Mouse (Mus musculus): ENCODE data around the gene Telo2.

Gene Telo2

DNA sequence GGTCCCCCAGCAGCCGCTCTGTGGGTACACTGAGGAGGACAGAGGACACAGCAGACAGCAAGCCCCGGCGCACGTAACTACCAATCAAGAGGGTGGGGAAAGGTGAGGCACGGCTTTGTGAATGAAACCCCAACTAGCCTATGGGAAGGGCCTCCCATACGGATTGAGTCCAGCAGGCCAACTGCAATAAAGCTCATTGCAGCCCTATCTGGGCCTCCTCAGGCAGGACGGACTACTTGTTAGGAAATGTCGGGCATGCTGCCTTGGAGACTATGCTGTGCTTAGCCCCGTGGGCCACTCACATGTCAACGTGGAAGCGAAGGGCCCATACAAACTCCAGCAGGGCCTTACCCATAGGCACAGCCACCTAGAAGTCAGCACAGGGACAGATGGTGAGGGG, 14.4 kb downstream of the Telo2 start:
- no peak for DNase-seq (ENCODE audit: low spot score)

GRCm38 (mm10) chr17:25100052-25100451, 15.7 kb downstream of the Telo2 start:
- DNase-seq (ENCODE audit: low spot score) = no peak

DNA sequence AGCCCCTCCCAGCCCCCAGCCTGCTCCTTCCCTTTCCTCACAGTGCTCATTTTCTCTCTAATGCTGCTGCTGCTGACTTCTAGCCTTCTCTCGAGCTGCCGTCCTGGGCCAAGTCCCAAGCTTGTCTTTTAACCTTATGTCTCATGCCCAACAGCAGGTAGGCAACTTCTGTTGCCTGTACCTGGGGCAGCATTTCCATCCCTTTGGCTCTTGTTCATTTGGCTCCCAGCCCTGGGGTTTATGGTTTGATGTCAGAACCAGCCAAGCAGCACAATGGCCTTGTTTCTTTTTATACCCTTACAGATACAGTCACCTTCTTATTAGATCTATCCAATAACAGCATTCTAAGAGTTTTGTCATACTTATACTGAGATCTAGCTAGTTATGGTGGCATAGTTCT, 19.5 kb downstream of the Telo2 start:
- no peak for DNase-seq (ENCODE audit: low spot score)

DNA sequence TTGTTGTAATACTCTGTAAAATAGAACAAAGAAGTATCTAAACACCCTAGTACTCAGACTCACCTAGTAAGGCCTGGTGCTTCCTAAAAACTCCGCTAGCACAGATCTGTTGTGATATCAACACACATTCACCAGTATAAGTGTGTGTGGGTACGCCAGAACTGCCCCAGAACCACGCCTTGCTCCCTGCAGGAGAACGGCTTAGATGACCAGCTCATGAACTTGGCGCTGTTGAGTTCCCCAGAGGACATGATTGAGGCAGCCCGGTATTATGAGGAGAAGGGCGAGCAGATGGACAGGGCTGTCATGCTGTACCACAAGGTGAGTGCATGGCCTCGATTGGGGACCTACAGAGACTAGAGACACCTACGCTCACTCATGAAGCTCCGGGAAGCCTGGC, 25.3 kb downstream of the Telo2 start:
- no peak for DNase-seq (ENCODE audit: low spot score)

DNA sequence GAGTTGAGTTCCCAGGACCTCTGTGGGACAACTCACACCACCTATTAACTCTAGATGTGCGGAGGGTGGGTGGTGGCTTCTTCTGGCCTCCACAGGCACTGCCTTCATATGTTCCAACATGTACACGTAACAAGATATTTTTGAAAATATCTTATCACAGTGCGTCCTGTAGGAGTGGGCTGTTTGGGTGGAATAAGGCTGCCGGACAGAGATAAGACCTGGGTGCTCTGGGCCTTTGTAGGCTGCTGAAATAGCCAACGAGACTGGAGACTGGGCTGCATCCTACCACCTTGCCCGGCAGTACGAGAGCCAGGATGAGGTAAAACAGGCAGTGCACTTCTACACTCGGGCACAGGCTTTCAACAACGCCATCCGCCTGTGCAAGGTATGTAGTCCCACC, 26.6 kb downstream of the Telo2 start:
- DNase-seq (ENCODE audit: low spot score) = no peak

DNA sequence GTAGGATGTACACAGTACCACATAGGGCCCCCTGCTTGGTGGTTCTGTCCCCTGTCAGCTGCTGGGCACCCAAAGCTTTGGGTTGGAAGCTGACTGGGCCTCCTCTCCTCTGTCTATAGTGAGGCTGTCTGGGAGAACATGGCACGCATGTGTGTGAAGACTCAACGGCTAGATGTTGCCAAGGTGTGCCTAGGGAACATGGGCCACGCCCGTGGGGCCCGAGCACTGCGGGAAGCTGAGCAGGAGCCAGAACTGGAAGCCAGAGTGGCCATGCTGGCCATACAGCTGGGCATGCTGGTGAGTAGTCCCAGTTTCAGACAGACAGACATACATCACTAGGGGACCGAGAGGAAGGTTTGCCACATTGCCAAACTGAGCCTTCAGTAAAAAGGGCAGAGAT, 29.0 kb downstream of the Telo2 start:
- no peak for DNase-seq (ENCODE audit: low spot score)

DNA sequence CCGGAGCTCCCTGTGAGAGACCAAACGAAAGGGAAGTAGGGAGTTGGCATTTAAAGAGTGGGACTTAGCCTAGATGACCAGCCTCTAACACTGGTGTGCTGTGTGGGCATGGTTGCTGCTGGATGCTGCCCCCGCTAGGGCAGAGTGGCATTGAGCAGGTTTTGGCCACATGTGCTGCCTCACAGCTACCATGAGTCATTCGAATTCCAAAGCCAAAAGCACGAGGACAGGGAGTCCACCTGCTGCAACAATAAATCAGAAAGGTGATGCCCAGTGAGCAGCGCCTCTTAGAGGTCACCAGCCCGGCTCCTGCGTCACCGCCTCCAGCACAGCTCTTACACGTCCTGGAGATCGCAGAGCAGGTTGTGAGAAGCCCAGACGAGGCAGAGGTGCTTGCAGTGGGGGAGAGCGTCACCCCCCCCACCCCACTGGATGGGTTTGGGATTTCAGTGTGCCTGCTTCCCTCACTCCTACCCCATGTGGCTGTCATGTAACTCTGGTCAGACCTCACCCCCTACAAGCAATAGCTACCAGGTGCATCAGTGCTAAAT, 30.9 kb downstream of the Telo2 start:
- DNase-seq (ENCODE audit: low spot score) = no peak

- DNase-seq (ENCODE audit: low spot score) = peak; percentile 65
These were observed 32.3 kb downstream of the Telo2 start, which contains the start of gene Tmem204 for GRCm38 (mm10) chr17:25083444-25083931. Gene Tmem204 (minus strand): TSS chr17:25083591.

- DNase-seq (ENCODE audit: low spot score) = no peak
These were observed 32.9 kb downstream of the Telo2 start for GRCm38 (mm10) chr17:25082887-25083286.

DNA sequence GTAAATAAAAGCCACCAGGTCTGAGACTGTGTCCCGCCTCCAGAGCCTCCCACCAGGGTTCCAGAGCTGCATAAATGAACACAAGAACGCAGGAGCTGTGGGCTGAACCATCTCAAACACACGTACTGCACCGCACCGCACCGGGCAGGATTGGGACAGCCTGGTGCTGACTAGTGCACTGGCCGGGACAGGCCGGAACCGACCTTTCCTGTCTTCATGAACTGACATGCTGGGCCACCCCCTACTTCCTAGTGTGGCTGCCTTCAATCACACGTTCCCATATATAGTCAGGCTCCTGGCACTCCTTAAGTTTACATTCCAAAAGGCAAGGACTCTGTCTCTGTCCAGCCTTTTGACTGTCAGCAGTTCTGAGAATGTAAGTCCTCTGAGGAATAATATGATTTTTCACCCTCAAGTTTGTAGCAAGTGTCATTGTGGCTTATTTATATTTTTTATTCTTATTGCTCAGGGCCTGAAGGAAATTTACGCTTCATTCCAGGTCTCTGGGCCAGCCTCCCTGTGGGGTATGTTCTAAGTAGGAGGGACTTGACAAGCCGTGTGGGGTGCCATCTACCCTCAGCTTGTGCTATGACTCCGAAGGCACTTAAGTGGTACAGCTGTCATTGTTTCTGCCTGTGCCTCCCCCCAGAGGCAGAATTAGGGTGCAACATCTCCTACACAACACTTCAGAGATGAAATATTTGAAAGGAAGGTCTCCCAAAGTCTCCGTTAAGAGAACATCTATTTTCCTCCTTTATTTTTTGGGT, 33.5 kb downstream of the Telo2 start:
- no peak for DNase-seq (ENCODE audit: low spot score)

- DNase-seq (ENCODE audit: low spot score) = no peak
These were observed 34.8 kb downstream of the Telo2 start for GRCm38 (mm10) chr17:25080960-25081381.

DNA sequence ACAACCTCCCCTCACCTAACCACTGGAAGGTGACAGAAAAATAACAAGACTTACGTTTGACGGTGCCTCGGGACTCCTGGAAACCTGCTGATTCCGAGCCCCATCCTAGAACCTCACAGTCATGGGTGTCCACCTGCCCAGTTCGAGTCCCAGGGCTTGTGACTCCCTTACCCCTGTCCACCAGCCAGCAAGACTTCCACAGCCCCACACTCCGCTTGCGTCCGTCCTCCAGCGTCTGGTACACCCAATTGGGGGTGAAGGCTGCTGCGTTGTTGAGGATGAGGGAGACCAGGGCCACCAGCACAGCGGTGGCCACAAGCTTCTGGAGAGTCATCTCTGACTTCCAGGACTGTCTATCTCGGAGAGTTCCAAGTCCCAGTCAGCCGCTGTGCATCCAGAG, 35.6 kb downstream of the Telo2 start:
- no peak for DNase-seq (ENCODE audit: low spot score)

- no peak for DNase-seq (ENCODE audit: low spot score)
These were observed 37.9 kb downstream of the Telo2 start for GRCm38 (mm10) chr17:25077771-25078372.

GRCm38 (mm10) chr17:25076906-25077305, 38.9 kb downstream of the Telo2 start:
- DNase-seq (ENCODE audit: low spot score) = no peak

DNA sequence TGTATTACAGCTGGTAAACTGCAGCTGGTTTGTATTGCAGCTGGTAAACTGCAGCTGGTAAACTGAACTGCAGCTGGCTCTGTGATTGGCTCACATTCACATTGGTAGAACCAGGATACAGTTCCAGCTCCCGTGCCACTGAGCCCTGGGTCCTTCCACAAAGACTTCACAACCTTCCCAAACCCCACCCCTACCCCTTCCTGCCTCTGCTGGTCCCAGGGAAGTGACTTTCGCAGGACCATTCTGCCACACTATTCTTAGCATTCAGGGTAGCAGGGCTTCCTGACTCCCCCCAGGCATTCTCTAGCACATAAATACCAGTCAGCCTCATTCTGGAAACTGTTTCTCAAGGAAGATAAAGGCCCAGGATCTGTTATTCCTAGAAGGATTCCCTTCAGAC, 47.1 kb downstream of the Telo2 start:
- no peak for DNase-seq (ENCODE audit: low spot score)

- no peak for DNase-seq (ENCODE audit: low spot score)
These were observed 48.3 kb downstream of the Telo2 start for GRCm38 (mm10) chr17:25067442-25067851.

DNA sequence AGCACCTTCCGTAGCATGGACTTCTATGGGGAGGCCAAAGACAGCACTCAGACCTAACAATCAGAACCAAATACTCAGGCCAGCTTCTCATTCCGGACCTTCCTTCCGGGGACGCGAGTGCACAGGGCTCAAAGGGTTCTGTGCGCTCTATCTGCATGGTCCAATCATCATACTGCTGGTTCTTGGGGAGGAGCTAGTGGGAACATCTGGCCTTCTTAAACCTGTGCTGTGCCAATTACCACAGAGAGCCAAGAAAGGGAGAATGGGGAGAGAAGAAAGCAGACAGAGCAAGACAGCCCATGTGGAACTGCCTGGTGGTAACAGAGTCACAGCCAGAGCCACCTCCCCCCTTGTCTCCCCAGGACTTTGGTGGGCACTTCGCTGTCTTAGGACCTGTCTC, 49.2 kb downstream of the Telo2 start:
- no peak for DNase-seq (ENCODE audit: low spot score)

GRCm38 (mm10) chr17:25065189-25065588, 50.6 kb downstream of the Telo2 start:
- no peak for DNase-seq (ENCODE audit: low spot score)

DNA sequence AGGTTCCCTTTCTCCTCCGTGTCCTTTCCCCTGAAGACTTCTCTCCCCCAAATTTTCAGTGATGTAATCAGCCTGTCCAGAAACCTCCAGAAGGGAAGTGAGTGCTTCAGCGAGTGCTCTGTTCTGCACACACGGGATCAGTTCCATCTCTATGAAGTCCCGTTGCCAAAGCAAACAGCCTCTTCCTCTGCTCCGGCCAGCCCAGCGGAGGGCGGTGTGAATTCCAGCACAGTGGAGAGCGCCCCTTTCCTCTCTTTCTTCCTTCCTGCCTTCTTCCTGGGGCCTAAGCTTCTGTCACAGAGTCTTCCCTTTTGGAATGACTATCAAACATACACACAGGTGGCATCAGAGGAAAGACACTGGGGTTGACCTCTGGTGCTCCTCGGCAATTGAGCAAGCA, 51.4 kb downstream of the Telo2 start:
- no peak for DNase-seq (ENCODE audit: low spot score)

DNA sequence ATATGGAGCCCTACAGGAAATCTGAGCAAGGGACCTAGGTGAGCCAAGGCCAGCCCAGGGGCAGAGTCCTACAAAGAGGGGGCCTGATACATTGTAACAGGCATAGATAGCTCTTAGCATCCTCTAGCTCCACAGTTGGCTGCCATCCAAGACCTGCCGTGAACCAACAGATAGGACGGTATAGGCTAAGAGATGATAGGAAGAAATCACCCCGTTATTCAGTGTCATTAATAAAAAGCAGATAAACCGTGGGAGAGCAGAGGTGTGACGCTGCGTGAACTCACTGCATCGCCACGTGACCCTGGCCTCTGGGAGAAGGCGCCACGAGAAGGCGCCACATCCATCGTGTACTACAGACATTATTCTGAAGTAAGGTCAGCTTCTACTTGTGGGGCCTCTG, 51.9 kb downstream of the Telo2 start:
- DNase-seq (ENCODE audit: low spot score) = peak; percentile 85

GRCm38 (mm10) chr17:25063261-25063660, 52.5 kb downstream of the Telo2 start:
- no peak for DNase-seq (ENCODE audit: low spot score)

DNA sequence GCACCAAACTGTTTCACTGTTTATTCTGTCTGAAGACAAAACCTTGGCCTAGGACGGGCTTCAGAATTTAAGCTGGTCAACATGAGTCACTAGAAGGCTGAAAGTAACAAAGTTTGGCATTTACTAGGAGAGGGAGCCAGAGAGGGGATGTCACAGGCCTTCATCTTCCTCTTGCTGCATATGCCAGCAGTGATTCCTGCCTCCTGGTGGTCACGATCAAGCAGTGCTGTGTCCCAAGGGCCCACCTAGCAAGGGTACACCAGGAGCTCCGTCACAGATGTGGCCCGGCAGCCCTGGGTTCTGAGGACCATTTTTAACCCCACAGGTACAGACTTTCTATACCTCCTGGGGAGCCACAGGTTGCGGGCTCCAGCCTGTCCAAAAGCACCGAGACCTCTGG, 58.7 kb downstream of the Telo2 start:
- DNase-seq (ENCODE audit: low spot score) = no peak

GRCm38 (mm10) chr17:25053274-25053673, 62.5 kb downstream of the Telo2 start:
- no peak for DNase-seq (ENCODE audit: low spot score)

Measured in testis, postnatal 14 days (tissue).